Comparison of ENCODE assay signal across 9 mouse cellular contexts in genomic region chr2:106973332-106973958, GRCm38 (mm10). TPM values are rescaled to one million over a fixed set of nuclear protein-coding genes. Genes with fewer than 3 reads are reported as not detected.
A peak's percentile ranks its signal among the peaks of the same experiment; 100 is the strongest.
DNase-seq lines count a peak whose midpoint lies in the region; ATAC-seq and TF ChIP-seq lines count a peak whose summit lies in the region.
"Had no signal": no experiment of that assay in that cellular context is flagged by ENCODE, and none has a peak within 500 bp of the region (broad histone marks: within the 10 kb centered on the region; RNA-seq: fewer than 3 reads in every experiment).

No protein-coding gene starts in this region.

- no peak for TF ChIP-seq EP300 in ES-Bruce4 (IDR thresholded peaks at IDR 0.05; ENCODE audit: insufficient read depth, low read depth, low read length)

- peak overlapping the region; percentile 86 for H3K4me3 ChIP-seq in heart, embryonic 10.5 days
- H3K4me3 ChIP-seq in ES-Bruce4 (ENCODE audit: low read depth, low read length) = peak overlapping the region; percentile 82
- peak overlapping the region; percentile 81 for H3K4me3 ChIP-seq in forebrain, embryonic 15.5 days
- H3K4me3 ChIP-seq in liver, embryonic 15.5 days (replicated peaks) = peak overlapping the region; percentile 76

- TF ChIP-seq CTCF in ES-Bruce4 (IDR thresholded peaks at IDR 0.05; ENCODE audit: low read depth, low read length) = no peak

- H3K27me3 ChIP-seq in heart, embryonic 10.5 days (ENCODE audit: insufficient read depth, poor library complexity, severe bottlenecking) = no peaks in the 10 kb centered on the region
- no peaks in the 10 kb centered on the region for H3K27me3 ChIP-seq in ES-Bruce4 (ENCODE audit: control insufficient read depth, insufficient read depth, low read length, poor library complexity, severe bottlenecking)
- H3K27me3 ChIP-seq in forebrain, embryonic 15.5 days = no peaks in the 10 kb centered on the region
- H3K27me3 ChIP-seq in liver, embryonic 15.5 days = no peaks in the 10 kb centered on the region; the same call in 1 of the 2 replicates
- H3K27me3 ChIP-seq: Patski had no signal

- intact Hi-C loops in heart, postnatal 25 days (cut with DNase I) = no loop called here
- intact Hi-C loops in gastrocnemius, postnatal 14 days (cut with DNase I; ENCODE audit: low total_unique reads) = no loop called here

- H3K4me1 ChIP-seq in heart, embryonic 10.5 days = peaks cover 12% of the 10 kb centered on the region; the same call in 1 of the 2 replicates
- no peaks in the 10 kb centered on the region for H3K4me1 ChIP-seq in ES-Bruce4 (ENCODE audit: control insufficient read depth, insufficient read depth, low read length)
- peaks cover 16% of the 10 kb centered on the region for H3K4me1 ChIP-seq in forebrain, embryonic 15.5 days
- peaks cover 9% of the 10 kb centered on the region for H3K4me1 ChIP-seq in liver, embryonic 15.5 days (replicated peaks)

- H3K9me3 ChIP-seq in heart, embryonic 10.5 days = no peaks in the 10 kb centered on the region
- no peaks in the 10 kb centered on the region for H3K9me3 ChIP-seq in ES-Bruce4 (replicated peaks; ENCODE audit: control insufficient read depth, insufficient read depth, low read length, poor library complexity, severe bottlenecking)
- H3K9me3 ChIP-seq in forebrain, embryonic 15.5 days = no peaks in the 10 kb centered on the region
- H3K9me3 ChIP-seq in liver, embryonic 15.5 days (replicated peaks) = no peaks in the 10 kb centered on the region

- no peak for TF ChIP-seq POLR2A in ES-Bruce4 (IDR thresholded peaks at IDR 0.05; ENCODE audit: insufficient read depth, low read length)

- WGBS in heart, embryonic 10.5 days = 64% methylated on average over 17 of the region's 17 CpGs
- WGBS in forebrain, embryonic 15.5 days = 66% methylated on average over 17 of the region's 17 CpGs
- WGBS in liver, embryonic 15.5 days (ENCODE audit: insufficient replicate concordance) = 52% methylated on average over 17 of the region's 17 CpGs

- H3K36me3 ChIP-seq in heart, embryonic 10.5 days = peaks cover 9% of the 10 kb centered on the region
- H3K36me3 ChIP-seq in ES-Bruce4 (ENCODE audit: control insufficient read depth, insufficient read depth, low read length, poor library complexity, severe bottlenecking) = peaks cover 12% of the 10 kb centered on the region
- H3K36me3 ChIP-seq in forebrain, embryonic 15.5 days = no peaks in the 10 kb centered on the region
- H3K36me3 ChIP-seq in liver, embryonic 15.5 days (replicated peaks) = peaks cover 6% of the 10 kb centered on the region

- H3K9ac ChIP-seq in ES-Bruce4 (ENCODE audit: low read depth, poor library complexity, severe bottlenecking) = peak overlapping the region; percentile 90
- H3K9ac ChIP-seq in forebrain, embryonic 15.5 days (replicated peaks) = peak overlapping the region; percentile 92
- peak overlapping the region; percentile 72 for H3K9ac ChIP-seq in liver, embryonic 15.5 days

- peak overlapping the region; percentile 95 for H3K27ac ChIP-seq in heart, embryonic 10.5 days
- H3K27ac ChIP-seq in ES-Bruce4 (ENCODE audit: insufficient read depth, low read length) = peak overlapping the region; percentile 11
- no peak overlapping the region for H3K27ac ChIP-seq in forebrain, embryonic 15.5 days (replicated peaks)
- no peak overlapping the region for H3K27ac ChIP-seq in liver, embryonic 15.5 days (replicated peaks)

- H3K4me2 ChIP-seq in forebrain, embryonic 15.5 days (replicated peaks) = peak overlapping the region; percentile 57
- H3K4me2 ChIP-seq in liver, embryonic 15.5 days = peak overlapping the region; percentile 69

- no peak for DNase-seq in heart, embryonic 10.5 days (ENCODE audit: low spot score)
- DNase-seq in heart, postnatal 25 days (ENCODE audit: low spot score) = no peak
- DNase-seq in left cerebral cortex, adult 11 months (ENCODE audit: low spot score) = no peak
- DNase-seq in frontal cortex, adult 2 months (ENCODE audit: extremely low spot score in 1 of 2, low spot score in 1 of 2) = no peak
- no peak for DNase-seq in gastrocnemius, postnatal 14 days

- ATAC-seq in forebrain, embryonic 15.5 days (replicated peaks) = peak; percentile 7; the same call in 1 of the 2 replicates
- no peak for ATAC-seq in liver, embryonic 15.5 days (ENCODE audit: insufficient read depth)

RNA-seq across cellular contexts. Expression of gene Arl14ep, which starts 0.8 kb away (rescaled TPM):
- polyA plus RNA-seq in heart, embryonic 10.5 days (2016; fragmentation: Nextera tagmentation; extraction: Ambion mirVana) = 27.9 and 33.0 TPM in 2 replicates
- total RNA-seq in heart, postnatal 25 days (2021) = 10 to 100 TPM; 10.4 to 11.0 TPM
- 51.5 and 53.8 TPM in 2 replicates for polyA plus RNA-seq in ES-Bruce4 (2011; ENCODE audit: insufficient read depth, insufficient read length, low read depth, missing spikeins)
- 37.7 TPM in 2 replicates for polyA plus RNA-seq in forebrain, embryonic 15.5 days (2015; fragmentation: Nextera tagmentation; extraction: Ambion mirVana)
- polyA plus RNA-seq in liver, embryonic 15.5 days (2015; fragmentation: Nextera tagmentation; extraction: Ambion mirVana) = 6.3 and 7.5 TPM in 2 replicates
- polyA plus RNA-seq in frontal cortex, adult 2 months (2012; rRNA removed) = 30.2 and 30.7 TPM in 2 replicates
- total RNA-seq in gastrocnemius, postnatal 14 days (2021) = 1 to 10 TPM; 7.1 to 8.2 TPM

Comparison
In these comparisons a context has a peak if more than half of its experiments do, and no peak if none do; other contexts are left out.
1. H3K27ac ChIP-seq: peak in heart, embryonic 10.5 days (single experiment) and ES-Bruce4 (single experiment); none in forebrain, embryonic 15.5 days (single experiment) and liver, embryonic 15.5 days (single experiment).
2. Peak in every context shown above with its lines, with median percentiles within 50 percentile points of each other: H3K4me3 ChIP-seq and H3K9ac ChIP-seq.